Mouse (Mus musculus) cerebellum, adult 2 months (tissue): Measurements from ENCODE around the gene Rnf185. TPM values are rescaled to one million over a fixed set of nuclear protein-coding genes. Genes with fewer than 3 reads are reported as not detected.

ENCODE experiments used
- DNase-seq, 2 experiments: peaks; one replicate each; pipeline ENCODE4 v3.0.0; 2021
- H3K27ac ChIP-seq: fragments of 200-500 bp; 2 replicates; pipeline ENCODE4 v1.5.1; 2012; ENCODE audit warnings: low read length, control low read depth, inconsistent platforms; ENCODE audit not compliant: insufficient read depth
- H3K27me3 ChIP-seq: fragments of 200-500 bp; 2 replicates; pipeline ENCODE4 v1.6.1; 2012; ENCODE audit warnings: inconsistent platforms, mild to moderate bottlenecking, low read length, moderate library complexity; ENCODE audit not compliant: control insufficient read depth, insufficient read depth
- H3K4me1 ChIP-seq: fragments of 200-500 bp; 2 replicates; pipeline ENCODE4 v1.6.1; 2011; ENCODE audit warnings: low read length; ENCODE audit not compliant: control insufficient read depth, insufficient read depth
- H3K4me3 ChIP-seq: fragments of 200-500 bp; replicated peaks from 2 replicates; pipeline ENCODE3; 2011; ENCODE audit warnings: mild to moderate bottlenecking, low read depth, low read length, control low read depth; ENCODE audit not compliant: insufficient read depth
- CTCF ChIP-seq: fragments of 200-500 bp; IDR thresholded peaks from 2 replicates; pipeline ENCODE4 v1.5.1; 2011; ENCODE audit warnings: low read depth, mild to moderate bottlenecking, control low read depth, low read length, moderate library complexity, borderline replicate concordance; ENCODE audit not compliant: insufficient read depth
- POLR2A ChIP-seq: fragments of 200-500 bp; IDR thresholded peaks from 2 replicates; pipeline ENCODE4 v1.6.1; 2011; ENCODE audit warnings: low read length, control low read depth, borderline replicate concordance; ENCODE audit not compliant: insufficient read depth
- WGBS: fragments of 180-500 bp; shearing (Covaris S2); methylation state at CpG from one replicate; pipeline ENCODE4 v1.1.7; 2018; 5-methylcytosine and 5-hydroxymethylcytosine counted together
- polyA plus RNA-seq: library from polyadenylated mRNA; depleted of rRNA; stranded (reverse); fragments of >200 nt; gene quantifications from 2 replicates; pipeline ENCODE4 v1.2.3, GENCODE M21; 2012

Gene Rnf185
- polyA plus RNA-seq, 1 experiment = 39.3 TPM

DNA sequence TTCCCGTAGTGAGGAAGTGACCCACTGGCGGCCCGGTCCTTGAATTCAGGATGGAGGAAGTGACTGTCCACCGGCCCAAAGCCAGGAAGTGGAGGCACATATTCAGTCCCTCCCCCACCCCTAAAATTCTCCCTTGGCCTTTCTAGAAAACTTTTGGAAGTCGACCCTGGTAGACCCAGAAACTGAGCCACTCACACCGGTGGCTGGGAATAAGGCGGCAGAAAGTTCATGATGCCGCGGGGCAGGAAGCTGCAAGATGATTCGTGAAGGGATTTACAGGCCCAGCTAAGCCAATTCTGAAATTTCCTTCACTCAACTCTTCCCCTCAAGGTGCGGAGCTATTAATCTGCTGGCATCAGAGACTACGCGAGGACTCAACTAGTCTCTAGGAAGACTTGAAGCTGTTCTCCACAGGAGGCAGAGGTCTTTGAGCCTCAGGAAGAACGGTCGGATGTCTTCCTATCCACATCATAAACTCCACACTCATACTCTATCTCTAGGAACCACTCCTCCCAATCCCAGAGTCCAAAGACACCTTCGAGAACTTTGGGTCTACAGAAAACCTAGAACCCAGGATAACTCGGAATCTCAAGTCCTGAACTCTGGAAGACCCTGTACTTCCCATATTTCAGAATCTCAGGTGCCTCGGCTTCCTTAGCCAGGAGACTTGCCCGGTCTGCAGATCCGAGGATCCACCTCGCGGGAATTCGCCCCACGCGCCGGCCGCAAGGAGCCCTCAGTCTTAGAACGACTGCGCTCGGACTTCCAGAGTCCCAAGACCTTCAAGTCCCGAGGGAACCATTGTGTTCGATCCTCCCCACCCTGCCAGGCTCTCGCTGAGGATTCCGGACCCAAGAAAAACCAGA lies 43.8 kb downstream of the Rnf185 start:
- H3K27me3 ChIP-seq = no peaks in the 10 kb centered on the region
- peak overlapping the region; percentile 58 for H3K4me3 ChIP-seq
- peaks cover 11% of the 10 kb centered on the region; the same call in 1 of the 2 replicates for H3K4me1 ChIP-seq
- DNase-seq = no peak
- WGBS = 3% methylated on average over 34 of the region's 34 CpGs
- TF ChIP-seq POLR2A = no peak
- no peak for TF ChIP-seq CTCF
- peak overlapping the region; percentile 40 for H3K27ac ChIP-seq

DNA sequence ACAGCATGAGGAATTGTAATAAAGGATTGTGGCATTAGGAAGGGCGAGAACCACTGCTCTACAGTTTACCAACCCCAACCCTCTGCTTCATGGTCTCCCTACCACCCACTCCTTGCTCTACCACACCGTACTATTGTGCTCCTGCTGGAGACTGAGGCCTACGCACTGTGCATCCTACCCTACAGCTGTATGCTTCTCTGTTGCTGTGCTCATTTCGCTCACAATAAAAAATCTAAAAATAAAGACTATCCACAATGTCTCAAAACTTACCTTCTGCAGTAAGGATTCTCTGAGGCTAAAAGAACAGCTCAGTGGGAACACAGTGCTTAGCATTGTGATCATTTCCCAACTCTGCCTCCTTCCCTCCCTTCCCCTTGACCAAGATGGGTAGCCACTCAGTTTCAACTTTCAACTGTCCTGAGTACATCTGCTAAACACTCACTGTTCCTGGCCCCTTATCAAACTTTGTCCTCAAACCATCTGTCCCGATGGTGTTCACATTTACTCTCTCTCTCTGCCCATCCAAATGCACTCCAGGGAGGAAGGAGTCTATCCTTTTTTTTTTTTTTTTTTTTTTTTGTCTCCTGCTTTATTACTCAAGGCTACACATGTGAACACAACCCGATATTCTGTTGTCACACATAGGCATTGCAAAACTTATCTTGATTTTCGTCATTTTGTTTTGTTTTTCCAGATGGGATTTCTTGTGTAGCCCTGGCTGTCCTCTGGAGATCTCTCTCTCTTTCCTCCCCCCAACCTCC lies 47.7 kb downstream of the Rnf185 start:
- Histone ChIP-seq H3K27ac (no peak overlapping the region), H3K4me3 (no peak overlapping the region), H3K27me3 (no peaks in the 10 kb centered on the region), H3K4me1 (peaks cover 11% of the 10 kb centered on the region; the same call in 1 of the 2 replicates)
- 62% methylated on average over 7 of the region's 7 CpGs for WGBS
- TF ChIP-seq CTCF (no peak), POLR2A (no peak)
- DNase-seq = peak in 1 of 2 experiments; percentile 26

DNA sequence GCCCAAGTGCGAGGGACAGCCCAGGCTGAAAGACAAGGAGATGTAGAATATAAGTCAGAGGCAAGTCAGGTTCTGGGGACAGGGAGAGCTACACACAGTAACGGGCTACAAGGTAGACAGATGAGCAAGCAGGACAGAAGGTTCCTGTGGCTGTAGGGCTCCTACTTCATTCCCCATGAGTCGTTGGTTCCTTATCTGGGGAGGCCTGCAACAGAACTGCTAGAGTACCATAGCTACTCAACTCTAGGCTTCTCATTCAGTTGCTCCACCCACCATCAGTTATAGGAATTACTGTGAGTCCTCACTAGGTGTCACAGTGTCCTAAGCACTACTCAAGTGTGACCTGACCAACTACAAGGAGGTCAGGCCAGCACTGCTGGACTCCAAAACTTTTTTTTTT lies 49.1 kb downstream of the Rnf185 start:
- H3K27me3 ChIP-seq = no peaks in the 10 kb centered on the region
- no peak for TF ChIP-seq CTCF
- TF ChIP-seq POLR2A = no peak
- DNase-seq = no peak
- no peak overlapping the region for H3K4me3 ChIP-seq
- no peak overlapping the region for H3K27ac ChIP-seq
- WGBS = 91% methylated on average over 3 of the region's 3 CpGs
- H3K4me1 ChIP-seq = peaks cover 11% of the 10 kb centered on the region; the same call in 1 of the 2 replicates

DNA sequence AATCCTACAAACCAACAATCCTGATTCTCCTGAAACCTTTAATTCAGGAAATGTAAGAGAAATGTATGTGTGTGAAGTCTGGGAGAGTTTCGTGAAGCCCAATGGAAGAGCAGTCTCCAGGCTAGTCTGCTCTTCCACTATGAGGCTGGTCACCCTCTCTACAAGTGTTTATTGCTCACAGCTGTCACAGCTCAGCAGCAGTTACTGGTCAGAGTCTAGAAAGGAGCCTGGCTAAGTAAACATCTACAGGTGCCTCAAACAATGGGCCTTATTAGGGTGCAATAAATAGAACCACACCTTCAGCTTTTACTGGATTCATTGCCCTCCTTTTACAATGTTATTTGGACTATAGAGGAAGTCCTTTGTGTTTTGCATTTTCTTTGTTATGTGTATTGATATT lies 53.8 kb downstream of the Rnf185 start:
- 93% methylated on average over 1 of the region's 1 CpGs for WGBS
- no peaks in the 10 kb centered on the region for H3K27me3 ChIP-seq
- TF ChIP-seq POLR2A = no peak
- H3K4me1 ChIP-seq = no peaks in the 10 kb centered on the region; the same call in 1 of the 2 replicates
- no peak overlapping the region for H3K27ac ChIP-seq
- DNase-seq = no peak
- H3K4me3 ChIP-seq = no peak overlapping the region

DNA sequence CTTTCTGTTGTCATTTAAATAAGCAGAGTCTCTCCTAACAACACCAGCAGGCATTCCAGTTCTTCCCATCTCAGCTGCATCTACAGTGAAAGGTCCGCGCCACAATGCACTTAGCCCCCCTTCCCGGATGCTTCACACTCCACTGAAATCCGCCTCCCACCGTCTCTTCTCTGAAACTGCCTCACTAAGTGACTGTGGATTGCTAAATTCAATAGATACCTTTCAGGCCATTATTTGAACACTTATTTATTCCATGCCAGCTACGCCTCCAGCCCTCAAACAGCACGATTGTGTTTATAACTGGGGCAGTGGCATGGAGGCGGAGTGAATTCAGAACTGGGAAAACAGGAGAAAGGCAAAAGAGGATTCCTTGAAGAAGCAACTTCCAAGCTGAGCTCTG lies 55.6 kb downstream of the Rnf185 start:
- Histone ChIP-seq H3K27me3 (no peaks in the 10 kb centered on the region), H3K4me1 (peaks cover 4% of the 10 kb centered on the region), H3K4me3 (no peak overlapping the region), H3K27ac (no peak overlapping the region)
- 46% methylated on average over 8 of the region's 8 CpGs for WGBS
- no peak for DNase-seq
- TF ChIP-seq CTCF (no peak), POLR2A (no peak)

DNA sequence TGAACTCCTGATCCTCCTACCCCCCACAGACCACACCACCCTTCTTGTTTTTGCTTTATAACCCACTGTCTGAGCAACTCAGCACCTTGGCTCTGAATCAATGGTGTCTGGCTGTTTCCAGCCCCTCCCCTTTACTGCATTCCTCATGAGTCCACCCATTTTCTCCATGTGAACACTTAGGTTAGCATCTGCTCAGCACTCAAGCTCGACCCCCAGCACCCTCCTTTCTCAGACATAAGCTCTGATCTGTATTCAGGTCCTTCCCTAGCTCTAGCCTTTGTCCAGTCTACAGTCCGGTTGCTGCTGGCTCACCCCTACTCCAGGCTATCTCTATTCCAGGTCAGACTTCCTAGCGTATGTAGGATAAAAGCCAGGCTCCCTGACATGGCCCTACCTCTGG lies 56.1 kb downstream of the Rnf185 start:
- 52% methylated on average over 3 of the region's 3 CpGs for WGBS
- Histone ChIP-seq H3K4me1 (peaks cover 4% of the 10 kb centered on the region), H3K4me3 (no peak overlapping the region), H3K27ac (no peak overlapping the region), H3K27me3 (no peaks in the 10 kb centered on the region)
- TF ChIP-seq POLR2A (no peak), CTCF (no peak)
- no peak for DNase-seq

DNA sequence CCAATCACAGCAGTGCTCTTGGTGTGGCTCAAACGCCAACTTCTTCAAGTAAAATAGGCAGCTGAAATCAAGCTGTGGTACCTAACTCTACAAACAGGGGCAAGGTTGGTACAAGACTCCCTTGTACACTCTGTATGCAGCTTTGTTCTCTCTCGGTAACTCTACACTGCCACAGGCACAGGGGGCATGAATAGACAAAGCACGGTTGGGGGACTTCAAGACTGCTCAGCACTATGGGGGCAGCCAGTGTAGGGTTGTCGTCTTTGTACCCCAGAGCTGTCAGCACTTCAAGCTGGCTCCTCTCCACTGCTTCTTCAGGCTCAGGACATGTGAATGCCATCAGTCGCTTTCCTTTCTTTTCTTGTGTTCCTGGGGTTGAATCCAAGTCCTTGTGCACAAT lies 57.6 kb downstream of the Rnf185 start:
- DNase-seq = no peak
- peaks cover 8% of the 10 kb centered on the region for H3K4me1 ChIP-seq
- H3K27ac ChIP-seq = no peak overlapping the region
- no peak for TF ChIP-seq POLR2A
- no peak for TF ChIP-seq CTCF
- no peak overlapping the region for H3K4me3 ChIP-seq
- no peaks in the 10 kb centered on the region for H3K27me3 ChIP-seq
- WGBS = 42% methylated on average over 5 of the region's 5 CpGs

DNA sequence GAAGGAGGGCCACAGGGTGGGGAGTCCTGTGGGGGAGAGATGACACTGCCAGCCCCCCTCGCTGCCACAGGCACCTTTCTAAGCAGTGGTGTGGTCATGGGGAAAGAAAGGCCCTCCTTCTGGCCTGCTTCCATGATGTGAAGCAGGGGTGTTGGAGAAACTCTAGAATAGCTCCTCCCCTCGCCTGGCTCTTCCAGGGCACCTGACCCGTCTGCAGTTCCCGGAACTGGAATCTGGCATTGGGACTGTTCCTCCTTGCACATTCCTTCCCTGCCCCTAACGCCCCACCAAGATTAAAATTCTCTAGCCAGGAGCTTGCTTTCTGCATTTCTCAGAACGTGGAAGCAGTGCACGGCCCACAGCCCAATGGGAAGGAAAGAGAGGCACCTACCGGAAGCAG lies 59.6 kb downstream of the Rnf185 start:
- 59% methylated on average over 8 of the region's 8 CpGs for WGBS
- Histone ChIP-seq H3K27me3 (no peaks in the 10 kb centered on the region), H3K27ac (no peak overlapping the region), H3K4me3 (no peak overlapping the region), H3K4me1 (peaks cover 8% of the 10 kb centered on the region; the same call in 1 of the 2 replicates)
- no peak for TF ChIP-seq CTCF
- no peak for TF ChIP-seq POLR2A
- no peak for DNase-seq

DNA sequence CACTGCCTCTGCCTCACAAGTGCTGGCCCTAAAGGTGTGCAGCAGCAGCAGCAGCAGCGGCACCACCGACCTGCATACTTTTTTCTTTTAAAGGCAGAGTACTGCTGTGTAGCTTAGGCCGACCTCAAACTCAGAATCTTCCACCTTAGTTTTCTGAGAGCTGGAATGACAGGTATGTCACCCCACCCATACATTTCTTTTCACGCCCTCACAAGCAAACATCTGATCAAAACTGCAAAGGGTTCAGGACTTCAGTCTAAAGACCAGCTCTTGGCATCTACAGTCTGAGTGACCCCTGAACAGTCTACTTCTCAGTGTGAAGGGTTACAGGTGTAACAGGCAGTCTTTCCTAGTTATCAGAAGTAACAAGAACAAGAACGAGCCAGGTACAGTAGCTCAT lies 61.4 kb downstream of the Rnf185 start:
- H3K27me3 ChIP-seq = no peaks in the 10 kb centered on the region
- H3K4me1 ChIP-seq = peaks cover 8% of the 10 kb centered on the region; the same call in 1 of the 2 replicates
- H3K4me3 ChIP-seq = no peak overlapping the region
- 93% methylated on average over 5 of the region's 5 CpGs for WGBS
- H3K27ac ChIP-seq = no peak overlapping the region
- TF ChIP-seq CTCF (no peak), POLR2A (no peak)
- DNase-seq = no peak
